Mouse (Mus musculus): ENCODE measurements around the gene Tex44.
A peak's percentile ranks its signal among the peaks of the same experiment; 100 is the strongest.

The Tex44 gene

DNA sequence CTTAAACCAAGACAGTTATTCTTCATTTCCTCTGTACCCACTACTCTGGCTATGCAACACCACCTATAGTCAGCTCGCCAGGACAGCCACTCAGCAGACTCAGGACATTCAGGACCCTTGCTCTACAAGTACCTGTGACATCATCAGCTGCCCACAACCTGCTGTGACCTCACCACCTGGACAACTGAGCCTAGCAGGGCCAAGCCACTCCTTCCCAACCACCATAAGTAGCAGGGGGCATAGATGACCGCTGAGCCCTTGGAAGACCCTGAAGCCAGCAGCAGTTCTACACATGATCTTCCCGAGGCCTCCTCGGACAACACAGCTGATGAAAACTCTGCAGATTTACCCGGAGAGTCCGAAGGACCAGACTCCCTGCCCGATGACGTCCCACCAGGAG is at the start of gene Tex44, which contains the start of gene Nmur1:
Gene Tex44, plus strand, starts transcription at position 202 of the 400 bp plus-strand sequence.
Gene Nmur1, minus strand, starts transcription at position 101 of the 400 bp plus-strand sequence.
- DNase-seq = no peak

- no peak for DNase-seq
These were observed 49.8 kb upstream of the Tex44 start for GRCm38 (mm10) chr1:86376354-86376753.

DNA sequence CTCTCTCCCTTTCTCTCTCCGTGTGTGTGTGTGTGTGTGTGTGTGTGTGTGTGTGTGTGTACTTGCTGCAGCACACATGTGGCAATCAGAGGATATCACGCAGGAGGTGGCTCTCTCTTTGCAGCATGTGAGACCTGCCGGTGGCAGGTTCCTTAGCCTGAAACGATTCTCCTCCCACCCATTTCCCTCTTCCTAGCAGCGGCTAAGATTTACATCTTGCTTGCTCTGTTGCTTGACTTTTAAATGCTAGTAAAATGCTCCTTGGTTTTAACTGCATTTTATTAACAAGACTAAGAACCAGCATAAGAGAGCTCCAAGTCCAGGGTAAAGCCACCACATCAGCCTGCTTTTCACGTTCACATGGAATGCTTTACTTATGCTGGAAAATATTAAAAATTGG is 47.5 kb upstream of the Tex44 start:
- no peak for DNase-seq

DNA sequence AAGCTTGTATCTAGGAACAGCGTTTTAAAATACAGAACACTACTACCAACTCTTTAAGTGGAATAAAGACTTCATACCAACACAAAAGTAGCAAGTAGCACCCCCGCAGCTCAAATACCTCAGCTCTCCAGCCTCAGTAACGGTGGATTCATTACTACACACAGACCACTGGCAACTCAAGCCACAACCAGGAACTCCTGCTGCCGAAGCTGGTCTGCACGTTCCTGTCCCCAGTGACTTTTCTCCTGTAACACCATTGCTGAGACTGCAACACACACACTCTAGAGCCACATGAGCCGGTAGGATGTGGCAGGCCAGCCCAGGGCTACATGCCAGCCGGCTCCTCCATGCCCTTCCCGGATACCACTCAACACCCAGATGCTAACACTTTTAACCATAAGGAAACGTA is 47.0 kb upstream of the Tex44 start:
- DNase-seq = no peak

DNA sequence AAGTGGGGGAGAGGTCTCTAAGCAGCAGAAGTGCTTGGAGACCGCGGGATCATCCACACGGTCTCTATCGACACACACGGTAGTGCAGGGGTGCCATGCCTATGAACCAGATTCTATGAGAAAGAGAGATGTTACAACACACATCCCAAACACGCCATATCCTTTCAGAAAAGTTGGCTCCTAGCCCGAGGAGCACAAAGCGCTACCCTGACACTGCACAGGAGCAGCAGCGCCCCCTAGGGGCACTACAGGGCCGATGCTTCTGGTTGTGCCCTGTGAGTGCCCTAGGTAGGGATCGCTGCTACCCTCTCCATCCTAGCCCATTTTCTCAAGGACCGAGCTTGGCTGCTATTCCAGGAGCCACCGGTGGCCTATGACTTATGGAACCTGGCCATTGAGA is 45.1 kb upstream of the Tex44 start:
- DNase-seq = peak; percentile 53

DNA sequence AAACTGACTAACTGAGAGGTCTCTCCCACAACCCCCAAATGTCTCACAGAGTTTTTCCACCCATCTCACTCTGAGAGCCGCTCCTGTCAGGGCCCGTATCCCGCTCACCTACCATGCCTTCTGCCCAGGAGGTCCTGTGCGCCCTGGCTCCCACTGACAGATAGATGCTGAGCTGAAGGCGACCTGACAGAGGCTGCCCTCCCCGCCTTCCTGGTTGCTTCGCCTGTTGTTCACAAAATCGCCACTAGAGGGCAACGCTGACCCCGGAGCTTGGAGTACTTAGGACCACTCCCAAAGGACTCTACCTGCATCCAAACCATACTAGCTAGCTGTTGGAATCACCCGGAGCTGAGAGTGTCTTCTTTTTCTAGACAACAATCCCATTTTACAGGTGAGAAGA is 36.9 kb upstream of the Tex44 start:
- DNase-seq = peak; percentile 82

- DNase-seq = no peak
These were observed 34.7 kb upstream of the Tex44 start for GRCm38 (mm10) chr1:86391425-86391824.

DNA sequence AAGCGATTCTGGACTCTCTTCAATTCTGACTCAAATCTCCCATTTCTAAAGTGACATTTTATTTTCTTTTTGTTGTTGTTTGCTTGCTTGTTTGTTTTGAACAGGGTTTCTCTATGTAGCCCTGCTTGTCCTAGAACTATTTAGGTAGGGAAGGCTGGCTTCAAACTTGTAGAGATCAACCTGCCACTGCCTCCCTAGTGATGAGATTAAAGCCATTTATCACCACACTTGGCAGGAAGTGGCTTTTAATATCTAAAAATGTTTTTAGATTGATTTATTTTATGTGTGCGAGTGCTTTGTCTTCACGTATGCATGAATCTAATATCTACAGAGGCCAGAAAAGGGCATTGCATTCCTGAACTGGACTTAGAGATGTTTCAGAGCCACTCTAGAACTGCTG is 32.9 kb upstream of the Tex44 start:
- DNase-seq = no peak

DNA sequence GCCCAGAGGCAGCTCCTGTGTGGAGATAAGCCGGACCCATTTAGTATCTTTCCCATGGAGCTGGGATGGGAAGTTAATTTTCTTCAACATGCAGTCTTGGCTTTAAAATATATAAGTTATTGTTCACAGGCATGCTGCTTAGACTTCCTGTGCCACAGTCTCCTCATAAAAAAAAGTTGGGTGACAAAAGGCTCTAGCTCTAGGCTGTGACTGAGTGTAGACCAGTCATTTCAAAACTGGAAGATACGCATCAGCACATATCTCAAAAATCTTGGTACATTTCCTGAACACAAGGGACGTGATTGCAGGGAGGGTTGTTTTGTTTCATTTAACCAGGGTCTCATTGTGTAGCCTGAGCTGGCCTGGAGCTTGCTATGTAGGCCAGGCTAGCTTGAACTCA is 31.9 kb upstream of the Tex44 start:
- DNase-seq = no peak

DNA sequence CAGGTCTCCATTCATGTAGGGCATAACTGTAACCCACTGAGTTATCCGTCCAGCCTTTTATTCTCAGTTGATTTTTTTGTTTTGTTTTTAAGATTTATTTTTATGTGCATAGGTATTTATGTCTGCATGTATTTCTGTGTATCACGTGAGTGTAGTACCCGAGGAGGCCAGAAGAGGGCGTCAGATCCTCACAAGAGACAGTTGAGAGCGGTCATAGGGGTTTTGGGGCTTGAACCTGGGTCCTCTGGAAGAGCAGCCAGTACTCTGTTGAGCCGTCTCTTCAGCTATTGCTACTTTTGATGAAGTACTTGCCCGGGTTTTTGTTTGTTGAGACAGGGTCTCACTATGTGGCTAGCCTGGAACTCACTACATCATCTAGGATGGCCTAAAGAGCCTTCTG is 30.2 kb upstream of the Tex44 start:
- DNase-seq = no peak

DNA sequence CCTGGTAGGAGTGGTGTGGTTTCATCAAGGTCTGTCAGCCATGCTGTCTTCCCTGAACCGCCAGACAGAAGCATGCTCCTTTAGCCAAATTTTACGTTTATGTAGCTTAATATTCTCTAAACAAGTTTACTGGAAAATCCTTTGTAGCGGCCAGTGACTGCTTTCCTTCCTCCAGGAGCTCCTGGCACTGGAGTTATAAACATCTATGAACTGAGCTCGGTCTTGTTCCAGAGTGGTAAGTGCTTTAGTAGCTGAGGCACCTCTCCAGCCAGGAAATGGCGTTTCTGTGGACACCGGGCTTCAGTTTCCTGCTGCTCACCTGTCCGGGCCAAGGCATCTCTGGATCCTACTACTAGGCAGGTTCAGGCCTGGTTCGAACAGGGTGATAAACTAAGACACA is 28.5 kb upstream of the Tex44 start:
- DNase-seq = no peak

GRCm38 (mm10) chr1:86398222-86398621 is 27.9 kb upstream of the Tex44 start:
- DNase-seq = no peak

DNA sequence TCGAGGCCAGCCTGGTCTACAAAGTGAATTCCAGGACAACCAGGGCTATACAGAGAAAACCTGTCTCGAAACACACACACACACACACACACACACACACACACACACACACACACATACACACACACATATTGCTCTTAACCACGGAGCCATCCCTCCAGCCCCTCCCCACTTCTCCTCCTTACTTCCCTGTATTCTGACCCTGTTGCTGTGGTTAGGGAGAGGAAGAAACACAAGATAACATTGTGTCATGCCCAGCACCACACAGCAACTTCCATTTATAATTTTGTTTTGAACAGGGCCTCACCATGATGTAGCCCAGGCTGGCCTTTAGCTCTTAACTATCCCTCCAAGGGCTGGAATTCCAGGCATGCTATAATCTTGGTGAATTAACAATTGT is 26.8 kb upstream of the Tex44 start:
- DNase-seq = no peak

DNA sequence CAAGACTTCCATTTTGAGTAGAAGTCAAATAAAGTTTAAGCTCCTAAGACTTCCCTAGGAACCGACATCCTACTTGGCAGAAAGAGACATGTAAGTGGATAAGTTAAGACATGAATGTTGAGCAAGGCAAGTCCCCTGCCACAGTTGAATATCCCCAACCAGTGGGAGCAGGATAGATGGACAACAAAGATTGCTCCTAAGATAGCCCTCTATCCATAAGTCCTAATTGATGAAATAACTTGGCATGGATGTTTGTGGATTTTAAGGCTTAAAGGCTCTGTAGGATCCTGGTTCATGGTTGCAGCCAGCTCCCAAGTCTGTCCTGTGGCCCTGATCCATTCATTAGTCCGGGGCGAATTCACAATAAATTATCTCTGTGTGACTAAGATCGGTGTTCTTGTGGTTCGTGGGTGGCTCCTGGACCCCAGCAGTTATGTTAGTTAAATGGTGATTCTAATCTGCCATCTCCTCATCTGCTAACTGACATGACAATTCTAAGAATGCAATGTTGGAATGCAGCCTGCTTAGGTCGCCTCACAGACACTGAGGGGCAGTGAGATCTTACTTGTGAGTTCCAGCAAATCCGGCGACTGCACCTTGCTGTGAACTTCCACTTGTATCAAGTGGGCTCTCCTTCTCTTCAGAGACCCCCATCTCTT is 25.9 kb upstream of the Tex44 start:
- no peak for DNase-seq

DNA sequence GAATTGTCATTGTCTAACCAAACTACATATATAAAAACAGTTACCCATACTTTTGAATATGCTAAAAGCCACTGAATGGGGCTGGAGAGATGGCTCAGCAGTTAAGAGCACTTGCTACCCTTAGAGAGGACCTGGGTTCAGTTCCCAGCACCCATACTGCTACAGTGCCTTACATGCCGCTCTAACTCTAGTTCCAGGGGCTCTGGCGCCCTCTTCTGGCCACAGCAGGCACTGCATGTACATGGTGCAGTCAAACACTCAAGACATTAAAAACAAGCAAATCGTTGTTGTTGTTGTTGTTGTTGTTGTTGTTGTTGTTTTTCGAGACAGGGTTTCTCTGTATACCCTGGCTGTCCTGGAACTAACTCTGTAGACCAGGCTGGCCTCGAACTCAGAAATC is 21.3 kb upstream of the Tex44 start:
- DNase-seq = no peak

- no peak for DNase-seq
These were observed 19.8 kb upstream of the Tex44 start for GRCm38 (mm10) chr1:86406313-86406712.

DNA sequence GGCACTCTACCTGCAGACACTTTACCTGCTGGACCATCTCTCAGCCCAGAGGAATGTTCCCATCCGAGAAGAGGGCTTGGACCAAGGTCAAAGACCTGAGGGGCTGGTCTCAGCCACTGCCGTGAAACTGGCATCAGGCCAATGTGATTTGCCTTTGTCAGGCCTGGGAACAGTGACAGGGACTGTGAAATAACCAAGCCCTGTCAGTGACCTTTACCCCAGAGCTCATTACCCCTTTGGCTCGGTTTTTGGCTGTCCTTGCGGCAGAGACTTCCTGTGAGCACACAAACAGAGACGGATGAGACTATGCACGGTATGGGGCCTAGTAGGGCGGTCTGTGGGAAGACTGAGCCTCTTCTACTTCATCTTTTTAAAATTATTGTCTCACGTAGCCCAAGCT is 19.2 kb upstream of the Tex44 start:
- peak; percentile 53 for DNase-seq

- no peak for DNase-seq
These were observed 17.6 kb upstream of the Tex44 start for GRCm38 (mm10) chr1:86408515-86408914.

GRCm38 (mm10) chr1:86409476-86409875 is 16.7 kb upstream of the Tex44 start:
- DNase-seq = no peak

DNA sequence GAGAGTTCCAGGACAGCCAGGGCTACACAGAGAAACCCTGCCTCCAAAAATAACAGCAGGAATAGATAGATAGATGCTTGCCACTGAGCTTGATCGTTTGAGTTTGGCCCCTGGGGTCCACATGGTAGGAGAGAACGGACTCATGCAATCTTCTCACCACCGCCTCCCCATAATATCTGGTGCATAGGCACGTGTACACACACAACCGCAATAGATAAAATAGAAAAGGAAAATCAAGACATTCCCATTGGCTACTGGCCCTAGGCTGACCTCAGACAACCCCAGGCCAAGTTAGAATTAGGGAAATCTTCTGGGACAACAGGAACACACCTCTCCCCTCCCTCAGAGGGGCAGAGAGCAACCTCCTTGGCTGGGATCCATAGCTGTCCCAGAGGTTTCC is 11.4 kb upstream of the Tex44 start:
- no peak for DNase-seq

- no peak for DNase-seq
These were observed 11.0 kb upstream of the Tex44 start for GRCm38 (mm10) chr1:86415144-86415543.

DNA sequence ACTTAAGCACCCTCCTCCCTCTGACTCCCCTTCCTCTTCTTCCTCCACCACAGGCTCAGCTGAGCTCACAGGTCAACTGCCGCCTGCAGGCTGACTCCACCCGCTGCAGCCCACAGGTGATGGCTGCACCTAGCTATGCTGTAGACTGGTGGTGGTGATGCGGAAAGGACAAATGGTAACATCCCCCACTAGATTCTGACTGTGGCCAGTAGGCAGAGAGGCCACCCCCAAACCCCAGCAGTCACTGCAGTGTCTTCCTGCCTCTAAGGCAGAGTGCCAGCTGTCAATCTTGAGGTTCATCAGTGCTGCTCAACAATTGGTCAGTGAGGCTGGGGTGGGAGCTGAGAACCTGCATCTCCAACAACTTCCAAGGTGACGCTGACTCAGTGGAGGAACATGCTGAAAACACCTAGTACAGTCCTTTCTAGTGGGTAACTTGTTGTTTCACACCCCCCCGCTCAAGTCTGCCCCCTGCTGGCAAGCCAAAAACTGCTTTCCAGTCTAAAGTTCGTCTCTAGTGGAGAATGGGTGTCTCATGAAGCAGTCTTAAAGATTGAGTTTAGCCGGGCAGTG is 10.4 kb upstream of the Tex44 start:
- DNase-seq = no peak

DNA sequence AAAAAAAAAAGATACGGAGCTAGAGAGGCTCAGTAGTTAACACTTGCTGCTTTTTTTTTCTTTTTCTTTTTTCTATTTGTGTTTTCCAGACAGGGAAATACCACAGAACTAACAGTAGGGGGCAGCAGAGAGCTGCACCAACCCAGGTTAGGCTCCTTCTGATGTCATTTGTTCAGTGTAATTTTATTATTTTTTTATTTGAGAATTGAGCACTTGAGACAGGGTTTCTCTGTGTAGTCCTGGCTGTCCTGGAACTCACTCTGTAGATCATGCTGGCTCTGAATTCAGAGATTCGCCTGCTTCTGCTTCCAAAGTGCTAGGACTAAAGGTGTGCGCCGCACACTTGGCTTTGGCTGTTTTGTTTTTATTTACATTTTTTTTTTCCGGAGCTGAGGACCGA is 9.8 kb upstream of the Tex44 start:
- no peak for DNase-seq

GRCm38 (mm10) chr1:86421007-86421406 is 5.1 kb upstream of the Tex44 start:
- DNase-seq = peak; percentile 47

- DNase-seq = no peak
These were observed 2.2 kb upstream of the Tex44 start for GRCm38 (mm10) chr1:86423879-86424278.
